Mouse (Mus musculus): ENCODE data around the gene Crmp1.

DNA sequence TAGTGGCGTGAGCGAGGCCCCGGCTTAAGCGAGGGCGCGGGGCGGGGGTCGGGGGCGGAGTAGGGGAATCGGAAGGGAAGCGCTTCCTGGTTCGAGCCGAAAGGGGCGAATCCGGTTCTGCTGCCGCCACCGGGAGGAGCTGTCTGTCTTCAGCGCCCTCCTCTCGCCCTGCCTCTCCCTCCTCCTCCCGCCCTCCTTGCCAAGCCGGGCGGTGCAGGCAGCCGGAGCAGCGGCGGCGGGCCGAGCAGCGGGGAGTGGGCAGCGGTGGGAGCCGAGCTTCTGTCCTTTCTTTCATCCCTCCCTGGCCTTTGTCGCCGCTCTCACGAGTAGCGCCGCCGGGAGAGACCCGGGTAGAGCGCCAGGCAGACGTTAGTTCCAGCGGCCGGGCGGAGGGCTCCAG lies 3.9 kb downstream of the Crmp1 start:
- TF ChIP-seq MAX (IDR thresholded peaks at IDR 0.05; ENCODE audit: low read length) (no peak), CTCF (conservative IDR thresholded peaks at IDR 0.05 in 1 of 2, IDR thresholded peaks at IDR 0.05 in 1 of 2; ENCODE audit: low read depth in 2 of 2, low read length in 2 of 2) (peak in 1 of 2 experiments; percentile 52; a peak in 2 of 4 replicates), MEF2A (IDR thresholded peaks at IDR 0.05; ENCODE audit: borderline replicate concordance, low read depth, low read length) (no peak), BHLHE40 (IDR thresholded peaks at IDR 0.05; ENCODE audit: low read depth, low read length) (no peak), ZMIZ1 (IDR thresholded peaks at IDR 0.05; ENCODE audit: low read depth, low read length) (peak; percentile 66; the same call in 1 of the 2 replicates)

All from CH12.LX (cell line).